Mouse (Mus musculus) embryo, embryonic 9.5 days (tissue): Measurements from ENCODE around the gene Cyp3a57.
"Not testable (repeated sequence)": the region's sequence is repeated elsewhere in the genome, so short reads cannot be mapped to it uniquely, and the experiment has no call there.

Experiments
- DNase-seq: peaks from one replicate; pipeline ENCODE4 v3.0.0-alpha.2; 2017; ENCODE audit errors: extremely low spot score

The Cyp3a57 gene

GRCm38 (mm10) chr5:145344941-145345340 is at the start of gene Cyp3a57:
Cyp3a57 (plus strand) TSS chr5:145345279.
- no peak for DNase-seq

- DNase-seq = no peak
These were observed 44.6 kb upstream of the Cyp3a57 start for GRCm38 (mm10) chr5:145300469-145300868.

- not testable (repeated sequence) for DNase-seq
These were observed 43.3 kb upstream of the Cyp3a57 start for GRCm38 (mm10) chr5:145301796-145302195.

GRCm38 (mm10) chr5:145302424-145302823 is 42.7 kb upstream of the Cyp3a57 start:
- no peak for DNase-seq

GRCm38 (mm10) chr5:145306953-145307352 is 38.1 kb upstream of the Cyp3a57 start:
- DNase-seq = not testable (repeated sequence)

GRCm38 (mm10) chr5:145307811-145308210 is 37.3 kb upstream of the Cyp3a57 start:
- DNase-seq = not testable (repeated sequence)

- no peak for DNase-seq
These were observed 31.2 kb upstream of the Cyp3a57 start for GRCm38 (mm10) chr5:145313845-145314244.

GRCm38 (mm10) chr5:145317141-145317540 is 27.9 kb upstream of the Cyp3a57 start:
- no peak for DNase-seq

GRCm38 (mm10) chr5:145338756-145339155 is 6.3 kb upstream of the Cyp3a57 start:
- not testable (repeated sequence) for DNase-seq

- no peak for DNase-seq
These were observed 4.6 kb downstream of the Cyp3a57 start for GRCm38 (mm10) chr5:145349697-145350096.

- DNase-seq = no peak
These were observed 8.0 kb downstream of the Cyp3a57 start for GRCm38 (mm10) chr5:145353081-145353480.

GRCm38 (mm10) chr5:145415416-145415815 is 70.3 kb downstream of the Cyp3a57 start:
- DNase-seq = not testable (repeated sequence)

GRCm38 (mm10) chr5:145422287-145422686 is 77.2 kb downstream of the Cyp3a57 start:
- DNase-seq = no peak

- no peak for DNase-seq
These were observed 85.9 kb downstream of the Cyp3a57 start for GRCm38 (mm10) chr5:145431004-145431403.

GRCm38 (mm10) chr5:145433688-145434087 is 88.6 kb downstream of the Cyp3a57 start:
- no peak for DNase-seq
